Mouse (Mus musculus) heart, adult 2 months (tissue): Measurements from ENCODE around the gene Plpp7.

ENCODE experiments used
- CTCF ChIP-seq: fragments of 200-600 bp; IDR thresholded peaks from 2 replicates; pipeline ENCODE4 v1.8.1; 2022; ENCODE audit warnings: antibody characterized with exemption, mild to moderate bottlenecking, moderate library complexity
- POLR2A ChIP-seq: fragments of 200-500 bp; IDR thresholded peaks from 2 replicates; pipeline ENCODE4 v1.6.1; 2011; ENCODE audit warnings: mild to moderate bottlenecking, low read depth, low read length, control low read depth; ENCODE audit not compliant: insufficient read depth

DNA sequence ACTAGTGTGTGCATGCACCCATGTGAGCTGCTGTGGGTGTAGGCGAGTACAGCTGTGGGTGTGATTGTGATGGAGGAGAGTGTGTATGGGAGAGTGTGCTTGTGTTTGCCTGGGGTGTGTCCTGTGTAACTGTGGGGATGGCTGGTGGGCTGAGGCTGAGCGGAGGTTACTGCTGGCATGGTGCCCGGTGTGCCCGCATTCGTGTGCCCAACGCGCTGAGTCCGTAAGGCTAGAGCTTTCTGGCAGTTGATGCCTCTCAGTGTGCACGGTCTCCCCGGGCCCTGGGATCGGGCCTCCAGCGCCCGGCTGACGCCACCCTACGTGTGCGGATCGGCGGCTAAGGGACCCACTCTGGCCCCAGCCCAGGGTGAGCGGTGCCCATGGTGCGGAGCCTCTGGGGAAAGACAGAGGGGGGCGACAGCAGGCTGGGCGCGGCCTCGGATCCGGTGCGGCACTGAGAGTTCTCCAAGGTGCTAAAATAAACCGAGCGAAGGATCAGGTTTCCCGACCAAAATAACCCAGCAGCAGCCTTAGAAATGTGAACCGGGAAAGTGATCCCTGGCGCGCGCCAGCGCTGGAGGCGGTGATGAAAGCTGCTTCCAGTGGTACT, 6.9 kb upstream of the Plpp7 start:
- TF ChIP-seq CTCF (peak; percentile 8; the same call in 1 of the 2 replicates), POLR2A (peak; percentile 12; the same call in 1 of the 2 replicates)
